Mouse (Mus musculus) limb, embryonic 13.5 days (tissue): ENCODE measurements at regions not wholly inside any gene's neighbourhood (a gene's known extent, or its start where the extent isn't known, plus 50 kb on each side); places are given as distances from the start of the nearest gene placed in this dataset.

Experiments used
- ATAC-seq: fragments of 200-750 bp; cut with Nextera tagmentation; 2 replicates; pipeline ENCODE4 v1.8.0; 2017; ENCODE audit warnings: low read depth, moderate number of reproducible peaks, moderate TSS enrichment; ENCODE audit not compliant: low FRiP score
- H3K27ac ChIP-seq: fragments of 300-500 bp; sonication (generic); 2 replicates; pipeline ENCODE4 v1.5.1; 2015; ENCODE audit warnings: inconsistent platforms, mild to moderate bottlenecking, moderate library complexity
- H3K27me3 ChIP-seq: fragments of 300-500 bp; sonication (generic); 2 replicates; pipeline ENCODE4 v1.6.1; 2015; ENCODE audit warnings: mild to moderate bottlenecking, inconsistent platforms
- H3K36me3 ChIP-seq: fragments of 300-500 bp; sonication (generic); 2 replicates; pipeline ENCODE4 v1.6.1; 2015; ENCODE audit warnings: inconsistent platforms, mild to moderate bottlenecking, moderate library complexity
- H3K4me1 ChIP-seq: fragments of 300-500 bp; sonication (generic); 2 replicates; pipeline ENCODE4 v1.6.1; 2015; ENCODE audit warnings: inconsistent platforms
- H3K4me2 ChIP-seq: fragments of 300-500 bp; sonication (generic); replicated peaks from 2 replicates; pipeline ENCODE4 v1.6.1; 2015; ENCODE audit warnings: inconsistent platforms, mild to moderate bottlenecking, moderate library complexity
- H3K4me3 ChIP-seq: fragments of 300-500 bp; sonication (generic); 2 replicates; pipeline ENCODE4 v1.5.1; 2015; ENCODE audit warnings: moderate library complexity, mild to moderate bottlenecking, inconsistent platforms
- H3K9ac ChIP-seq: fragments of 300-500 bp; sonication (generic); 2 replicates; pipeline ENCODE4 v1.6.1; 2015; ENCODE audit warnings: mild to moderate bottlenecking, inconsistent platforms
- H3K9me3 ChIP-seq: fragments of 300-500 bp; sonication (generic); 2 replicates; pipeline ENCODE4 v1.6.1; 2016; ENCODE audit warnings: inconsistent platforms
- WGBS: fragments of 180-500 bp; shearing (Covaris S2); methylation state at CpG from one replicate; pipeline ENCODE4 v1.1.7; 2015; 5-methylcytosine and 5-hydroxymethylcytosine counted together

- H3K9me3 ChIP-seq: no peaks in the 10 kb centered on the region
- no peak overlapping the region for H3K4me3 ChIP-seq
- H3K4me1 ChIP-seq: no peaks in the 10 kb centered on the region
- H3K9ac ChIP-seq: no peak overlapping the region
- no peak overlapping the region for H3K4me2 ChIP-seq
- no peak overlapping the region for H3K27ac ChIP-seq
- ATAC-seq: no peak
- H3K27me3 ChIP-seq: no peaks in the 10 kb centered on the region
- H3K36me3 ChIP-seq: no peaks in the 10 kb centered on the region
- 90% methylated on average over 3 of the region's 3 CpGs for WGBS
Observed at GRCm38 (mm10) chr14:97431221-97431620, 738.3 kb downstream of the Dach1 start.

GRCm38 (mm10) chr14:97403176-97403795 lies 766.3 kb downstream of the Dach1 start:
- WGBS: 38% methylated on average over 3 of the region's 3 CpGs
- Histone ChIP-seq H3K4me3 (no peak overlapping the region), H3K27me3 (no peaks in the 10 kb centered on the region), H3K36me3 (no peaks in the 10 kb centered on the region), H3K9me3 (no peaks in the 10 kb centered on the region), H3K4me2 (no peak overlapping the region), H3K9ac (no peak overlapping the region), H3K27ac (no peak overlapping the region), H3K4me1 (no peaks in the 10 kb centered on the region)
- no peak for ATAC-seq

DNA sequence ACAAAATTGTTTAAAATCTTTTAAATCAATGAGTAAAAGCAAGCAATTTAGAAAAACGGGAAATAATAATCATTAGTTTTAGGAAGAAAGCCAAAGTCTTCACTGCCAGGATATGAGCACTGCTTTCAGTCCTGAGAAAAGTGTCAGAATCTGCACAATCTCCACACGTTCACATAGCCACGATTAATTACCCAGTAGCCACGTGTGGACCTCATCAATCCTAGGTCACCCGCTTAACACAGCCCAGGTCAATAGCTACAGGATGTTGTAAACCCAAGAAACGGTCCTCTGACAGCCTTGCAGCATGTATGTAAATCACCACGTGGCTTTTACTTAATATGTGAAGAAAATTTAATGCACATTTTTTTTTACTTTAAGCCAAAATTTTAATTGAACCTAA lies 773.2 kb downstream of the Dach1 start:
- H3K4me2 ChIP-seq: no peak overlapping the region
- 12% methylated on average over 7 of the region's 7 CpGs for WGBS
- H3K27ac ChIP-seq: no peak overlapping the region
- H3K4me1 ChIP-seq: no peaks in the 10 kb centered on the region
- H3K36me3 ChIP-seq: no peaks in the 10 kb centered on the region
- no peaks in the 10 kb centered on the region for H3K9me3 ChIP-seq
- no peak overlapping the region for H3K9ac ChIP-seq
- no peaks in the 10 kb centered on the region for H3K27me3 ChIP-seq
- no peak overlapping the region for H3K4me3 ChIP-seq
- no peak for ATAC-seq

DNA sequence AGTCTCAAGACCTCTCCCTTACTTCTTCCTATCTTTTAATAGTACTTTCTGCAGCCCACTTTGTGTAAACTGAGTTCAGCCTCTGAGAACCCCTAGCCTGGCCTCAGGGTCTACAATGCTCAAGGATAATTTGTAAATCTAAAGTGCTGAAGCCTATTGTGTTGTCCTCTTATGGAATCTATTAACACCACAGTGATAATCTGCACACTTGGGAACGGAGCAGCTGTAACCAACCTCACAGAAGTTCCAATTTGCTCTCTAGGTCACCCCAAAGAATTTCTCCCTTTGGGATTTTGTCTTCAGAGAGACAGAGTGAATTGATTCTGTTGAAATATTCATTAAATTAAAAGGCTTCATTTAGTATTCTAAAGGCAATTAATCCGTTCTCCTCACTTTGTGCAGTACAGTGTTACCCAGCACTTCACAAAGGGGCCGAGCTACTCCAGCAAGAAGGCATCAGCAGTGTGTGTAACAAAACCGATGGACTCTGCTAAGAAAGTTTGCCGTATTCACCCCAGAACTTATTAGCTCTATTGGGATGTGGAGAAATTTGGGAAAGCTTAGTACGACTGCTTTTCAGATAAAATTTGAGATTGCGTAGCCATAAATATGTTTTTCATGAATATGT lies 773.7 kb downstream of the Dach1 start:
- Histone ChIP-seq H3K4me1 (no peaks in the 10 kb centered on the region), H3K9me3 (no peaks in the 10 kb centered on the region), H3K27me3 (no peaks in the 10 kb centered on the region), H3K4me3 (no peak overlapping the region), H3K27ac (no peak overlapping the region), H3K36me3 (no peaks in the 10 kb centered on the region), H3K4me2 (no peak overlapping the region), H3K9ac (no peak overlapping the region)
- no peak for ATAC-seq
- 40% methylated on average over 7 of the region's 7 CpGs for WGBS

DNA sequence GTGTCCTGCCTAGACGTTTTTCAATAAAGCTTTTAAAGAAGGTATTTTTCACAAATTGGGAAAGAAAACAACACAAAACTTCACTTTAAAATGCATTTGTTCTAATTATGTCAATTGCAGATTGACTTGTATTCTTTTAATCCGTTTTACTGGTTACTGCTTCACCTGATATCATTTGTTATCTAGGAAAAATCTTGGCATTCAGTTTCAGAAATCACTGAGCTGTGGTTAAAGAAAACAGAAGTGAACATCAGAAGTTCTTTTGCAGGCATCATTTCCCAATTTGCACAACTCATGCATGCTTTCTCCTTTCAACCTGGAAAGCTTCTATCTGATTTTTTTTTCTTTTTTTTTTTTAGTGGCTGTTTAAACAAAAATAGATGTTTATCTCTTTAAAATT lies 780.6 kb downstream of the Dach1 start:
- H3K9me3 ChIP-seq: no peaks in the 10 kb centered on the region
- no peaks in the 10 kb centered on the region for H3K27me3 ChIP-seq
- ATAC-seq: no peak
- WGBS: 69% methylated on average over 2 of the region's 2 CpGs
- no peaks in the 10 kb centered on the region for H3K4me1 ChIP-seq
- H3K4me2 ChIP-seq: no peak overlapping the region
- H3K9ac ChIP-seq: no peak overlapping the region
- H3K4me3 ChIP-seq: no peak overlapping the region
- H3K36me3 ChIP-seq: no peaks in the 10 kb centered on the region
- H3K27ac ChIP-seq: no peak overlapping the region

GRCm38 (mm10) chr14:97380131-97380530 lies 789.4 kb downstream of the Dach1 start:
- Histone ChIP-seq H3K36me3 (no peaks in the 10 kb centered on the region), H3K4me2 (no peak overlapping the region), H3K27me3 (no peaks in the 10 kb centered on the region), H3K27ac (no peak overlapping the region), H3K9me3 (no peaks in the 10 kb centered on the region), H3K9ac (no peak overlapping the region), H3K4me1 (no peaks in the 10 kb centered on the region), H3K4me3 (no peak overlapping the region)
- no peak for ATAC-seq
- 75% methylated on average over 3 of the region's 3 CpGs for WGBS

DNA sequence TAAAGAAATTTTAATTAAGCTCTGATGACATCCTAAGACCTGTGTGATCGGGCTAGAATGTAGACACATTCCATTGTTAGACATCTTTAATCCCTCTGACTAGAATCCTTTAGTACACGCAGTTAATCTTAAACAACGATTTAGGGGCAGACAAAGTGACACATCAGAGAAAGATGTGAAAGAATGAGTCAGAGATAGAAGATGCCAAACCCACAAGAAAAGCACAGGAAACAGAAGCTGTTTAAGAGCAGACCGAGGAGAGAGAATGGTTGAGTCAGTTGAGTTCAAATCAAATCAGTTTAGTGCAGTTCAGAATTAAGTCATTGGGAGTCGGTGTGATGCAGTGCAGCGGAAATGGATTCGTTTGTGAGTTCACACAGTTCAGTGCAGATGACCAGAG lies 812.6 kb downstream of the Dach1 start:
- H3K27me3 ChIP-seq: no peaks in the 10 kb centered on the region
- no peak overlapping the region for H3K4me2 ChIP-seq
- no peaks in the 10 kb centered on the region for H3K4me1 ChIP-seq
- H3K4me3 ChIP-seq: no peak overlapping the region
- H3K27ac ChIP-seq: no peak overlapping the region
- ATAC-seq: no peak
- no peak overlapping the region for H3K9ac ChIP-seq
- WGBS: 91% methylated on average over 7 of the region's 7 CpGs
- H3K9me3 ChIP-seq: 0 out of 2 replicates have a peak, but pooled peaks cover 4% of the 10 kb centered on the region
- H3K36me3 ChIP-seq: no peaks in the 10 kb centered on the region

- no peak overlapping the region for H3K4me3 ChIP-seq
- no peak overlapping the region for H3K27ac ChIP-seq
- no peaks in the 10 kb centered on the region for H3K36me3 ChIP-seq
- H3K4me2 ChIP-seq: no peak overlapping the region
- no peaks in the 10 kb centered on the region for H3K27me3 ChIP-seq
- 73% methylated on average over 2 of the region's 2 CpGs for WGBS
- no peaks in the 10 kb centered on the region for H3K4me1 ChIP-seq
- H3K9me3 ChIP-seq: no peaks in the 10 kb centered on the region
- H3K9ac ChIP-seq: no peak overlapping the region
- no peak for ATAC-seq
Observed at GRCm38 (mm10) chr14:97347970-97348369, 821.6 kb downstream of the Dach1 start.

DNA sequence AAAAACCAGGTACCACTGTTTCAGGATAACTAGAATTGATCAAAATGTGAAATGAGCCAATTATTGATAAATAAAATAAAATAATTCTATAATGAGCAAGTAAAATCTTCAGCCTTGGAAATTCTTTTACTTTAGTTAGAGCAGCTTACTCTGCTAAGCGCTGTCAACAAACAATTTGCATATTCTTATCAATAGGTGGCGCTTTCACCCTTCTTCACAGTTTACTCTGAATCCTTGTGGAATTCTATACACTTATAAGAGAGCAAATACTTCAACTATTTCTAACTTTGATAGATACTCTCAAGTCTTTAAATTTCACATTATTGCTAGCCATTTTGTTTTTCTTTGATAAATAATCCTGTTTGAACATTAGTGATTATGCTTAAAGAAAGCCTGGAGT lies 812.5 kb upstream of the Klhl1 start:
- Histone ChIP-seq H3K27ac (no peak overlapping the region), H3K4me3 (no peak overlapping the region), H3K36me3 (no peaks in the 10 kb centered on the region), H3K9ac (no peak overlapping the region), H3K27me3 (no peaks in the 10 kb centered on the region), H3K4me1 (no peaks in the 10 kb centered on the region), H3K9me3 (no peaks in the 10 kb centered on the region), H3K4me2 (no peak overlapping the region)
- WGBS: 4% methylated on average over 2 of the region's 2 CpGs
- no peak for ATAC-seq

GRCm38 (mm10) chr14:97329979-97330378 lies 811.1 kb upstream of the Klhl1 start:
- WGBS: 64% methylated on average over 3 of the region's 3 CpGs
- ATAC-seq: no peak
- Histone ChIP-seq H3K4me3 (no peak overlapping the region), H3K9ac (no peak overlapping the region), H3K4me1 (no peaks in the 10 kb centered on the region), H3K4me2 (no peak overlapping the region), H3K9me3 (no peaks in the 10 kb centered on the region), H3K27ac (no peak overlapping the region), H3K36me3 (no peaks in the 10 kb centered on the region), H3K27me3 (no peaks in the 10 kb centered on the region)

GRCm38 (mm10) chr14:97293109-97293508 lies 774.2 kb upstream of the Klhl1 start:
- no peak for ATAC-seq
- Histone ChIP-seq H3K36me3 (no peaks in the 10 kb centered on the region), H3K4me1 (no peaks in the 10 kb centered on the region), H3K9me3 (no peaks in the 10 kb centered on the region; the same call in 1 of the 2 replicates), H3K27me3 (no peaks in the 10 kb centered on the region), H3K4me3 (no peak overlapping the region), H3K27ac (no peak overlapping the region), H3K9ac (no peak overlapping the region), H3K4me2 (no peak overlapping the region)
- 61% methylated on average over 4 of the region's 4 CpGs for WGBS

DNA sequence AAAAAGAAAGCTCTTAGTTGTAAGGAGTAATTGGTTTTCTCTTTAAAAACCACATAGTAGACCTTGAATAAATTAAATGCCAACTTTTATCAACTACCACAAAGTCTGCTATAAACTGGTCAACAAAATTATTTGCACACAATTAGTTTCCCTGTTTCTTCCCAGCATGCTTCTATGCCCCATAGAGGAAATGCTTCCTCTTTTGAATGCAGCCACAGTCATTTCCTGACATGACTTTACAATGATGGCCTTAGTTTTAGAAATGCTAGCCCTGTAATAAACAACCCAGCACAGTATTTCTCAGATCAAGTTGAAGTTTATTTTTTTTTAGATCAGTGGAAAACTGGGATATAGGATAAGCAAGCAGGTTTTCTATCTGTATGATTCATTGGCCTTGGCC lies 768.5 kb upstream of the Klhl1 start:
- Histone ChIP-seq H3K27me3 (no peaks in the 10 kb centered on the region), H3K4me2 (no peak overlapping the region), H3K4me1 (no peaks in the 10 kb centered on the region), H3K9me3 (no peaks in the 10 kb centered on the region), H3K4me3 (no peak overlapping the region), H3K9ac (no peak overlapping the region), H3K27ac (no peak overlapping the region), H3K36me3 (no peaks in the 10 kb centered on the region)
- no peak for ATAC-seq

DNA sequence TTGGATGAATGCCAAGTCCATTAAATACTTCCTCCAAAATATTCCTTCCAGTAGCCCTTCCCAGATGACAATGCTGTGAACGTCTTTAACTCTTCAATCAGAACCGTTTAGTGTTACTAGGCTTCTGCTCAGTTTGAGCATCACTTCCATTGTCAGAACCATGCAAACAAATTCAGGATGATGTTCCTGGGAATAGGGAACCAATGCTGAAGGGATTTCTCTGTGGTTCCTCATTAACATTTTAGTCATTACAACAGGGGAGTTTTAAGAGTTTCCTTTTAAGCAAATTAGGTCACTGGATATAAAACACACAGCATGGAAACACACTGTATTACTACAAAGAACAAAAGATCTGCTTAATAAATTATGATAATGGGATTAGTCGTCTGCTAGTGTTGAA lies 739.6 kb upstream of the Klhl1 start:
- ATAC-seq: no peak
- Histone ChIP-seq H3K9ac (no peak overlapping the region), H3K27me3 (no peaks in the 10 kb centered on the region), H3K4me1 (no peaks in the 10 kb centered on the region), H3K9me3 (no peaks in the 10 kb centered on the region), H3K36me3 (no peaks in the 10 kb centered on the region), H3K27ac (no peak overlapping the region), H3K4me3 (no peak overlapping the region), H3K4me2 (no peak overlapping the region)
- 40% methylated on average over 3 of the region's 3 CpGs for WGBS
